Mouse (Mus musculus) ovary, postnatal 10 days (tissue): ENCODE measurements around the gene Gm20441.

Experiments
- DNase-seq: peaks from one replicate; pipeline ENCODE4 v3.0.0; 2022; ENCODE audit warnings: low spot score

Gm20441 gene

GRCm38 (mm10) chr10:75780769-75781578 lies at the start of gene Gm20441, which contains the start of gene Gstt3:
Gene Gm20441 (minus strand): TSS chr10:75780954.
Gene Gstt3 (minus strand): TSS chr10:75781414.
- no peak for DNase-seq

GRCm38 (mm10) chr10:75830275-75830670 lies 49.5 kb upstream of the Gm20441 start:
- no peak for DNase-seq

- no peak for DNase-seq
These were observed 48.9 kb upstream of the Gm20441 start for GRCm38 (mm10) chr10:75829529-75830274.

- no peak for DNase-seq
These were observed 47.8 kb upstream of the Gm20441 start for GRCm38 (mm10) chr10:75828500-75828931.

GRCm38 (mm10) chr10:75827668-75828360 lies 47.1 kb upstream of the Gm20441 start:
- no peak for DNase-seq

GRCm38 (mm10) chr10:75824530-75824929 lies 43.8 kb upstream of the Gm20441 start:
- no peak for DNase-seq

GRCm38 (mm10) chr10:75823782-75824181 lies 43.0 kb upstream of the Gm20441 start:
- no peak for DNase-seq

GRCm38 (mm10) chr10:75822443-75822842 lies 41.7 kb upstream of the Gm20441 start, which contains the start of gene Gstt4:
Gene Gstt4 (minus strand): TSS chr10:75822543.
- no peak for DNase-seq

GRCm38 (mm10) chr10:75819882-75820281 lies 39.1 kb upstream of the Gm20441 start:
- no peak for DNase-seq

- no peak for DNase-seq
These were observed 37.9 kb upstream of the Gm20441 start for GRCm38 (mm10) chr10:75818641-75819040.

- no peak for DNase-seq
These were observed 23.5 kb upstream of the Gm20441 start for GRCm38 (mm10) chr10:75804217-75804616.

GRCm38 (mm10) chr10:75798176-75798696 lies 17.5 kb upstream of the Gm20441 start, which contains the start of gene Gstt1:
Gene Gstt1 (minus strand): TSS chr10:75798584.
- peak; percentile 7 for DNase-seq

GRCm38 (mm10) chr10:75797619-75798175 lies 16.9 kb upstream of the Gm20441 start:
- DNase-seq: peak; percentile 14

GRCm38 (mm10) chr10:75796731-75797516 lies 16.2 kb upstream of the Gm20441 start:
- no peak for DNase-seq

GRCm38 (mm10) chr10:75794880-75795279 lies 14.1 kb upstream of the Gm20441 start:
- no peak for DNase-seq

GRCm38 (mm10) chr10:75790773-75791172 lies 10.0 kb upstream of the Gm20441 start:
- DNase-seq: no peak

- no peak for DNase-seq
These were observed 9.1 kb upstream of the Gm20441 start for GRCm38 (mm10) chr10:75789841-75790240.

- DNase-seq: no peak
These were observed 8.5 kb upstream of the Gm20441 start for GRCm38 (mm10) chr10:75789081-75789735.

- DNase-seq: no peak
These were observed 7.5 kb upstream of the Gm20441 start for GRCm38 (mm10) chr10:75788277-75788676.

GRCm38 (mm10) chr10:75785442-75785841 lies 4.7 kb upstream of the Gm20441 start:
- DNase-seq: no peak
